Mouse (Mus musculus): ENCODE measurements around the gene Napa.

DNA sequence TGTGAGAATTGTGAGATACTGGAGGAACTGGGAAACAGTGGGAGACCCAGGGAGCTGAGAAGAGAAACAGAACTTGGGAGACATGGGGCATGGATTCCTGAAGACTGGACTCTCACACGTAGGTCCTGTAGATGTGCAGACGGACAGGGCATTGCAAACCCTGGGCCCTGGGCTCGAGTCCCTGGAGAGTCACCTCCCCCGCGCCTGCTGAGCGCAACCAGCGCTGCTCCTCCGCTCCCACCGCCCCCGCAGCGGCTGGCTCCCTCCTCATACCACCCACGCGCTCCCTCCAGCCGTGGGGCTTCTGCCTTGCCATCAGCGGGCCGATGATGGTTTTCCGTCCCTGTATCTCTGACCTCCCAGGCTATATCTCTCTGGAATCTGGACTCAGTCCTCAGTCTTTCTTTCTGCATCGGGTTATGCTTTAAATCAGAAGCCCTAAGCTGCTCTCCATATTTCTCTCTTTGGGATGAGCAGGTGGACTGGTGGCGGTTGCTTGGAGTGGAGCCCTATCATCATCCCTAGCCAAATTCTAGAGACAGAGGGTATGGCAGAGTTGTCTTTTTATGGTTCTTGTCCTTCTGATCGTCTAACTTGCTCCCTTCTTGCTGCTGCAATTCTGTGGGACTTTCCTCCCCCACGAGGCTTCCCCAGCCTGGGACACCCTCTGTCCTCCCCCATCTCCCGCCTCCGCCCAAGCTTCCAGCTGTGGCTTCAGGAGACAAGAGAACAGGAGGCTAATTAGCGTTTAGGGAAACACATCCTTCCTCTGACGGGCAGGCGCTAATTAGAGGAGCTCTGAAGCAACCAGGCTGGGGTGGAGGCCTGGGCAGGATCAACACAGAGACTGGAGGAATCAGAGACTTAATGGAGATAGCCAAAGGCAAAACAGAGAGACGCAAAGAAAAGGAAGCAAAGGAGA, 48.5 kb downstream of the Napa start:
- TF ChIP-seq GATA1 (IDR thresholded peaks at IDR 0.05; ENCODE audit: borderline replicate concordance, low read length) (no peak), FLI1 (IDR thresholded peaks at IDR 0.05; ENCODE audit: low read length) (no peak)

Measured in megakaryocyte, embryonic 14.5 days (primary cell).